Mouse (Mus musculus): ENCODE results near the gene Zfp580.

- TF ChIP-seq POLR2A (IDR thresholded peaks at IDR 0.05; ENCODE audit: control insufficient read depth, extremely low read depth, insufficient read depth, low read length, poor library complexity) (no peak), CTCF (IDR thresholded peaks at IDR 0.05; ENCODE audit: borderline replicate concordance, control insufficient read depth, extremely low read depth, insufficient read depth, low read length, poor library complexity) (no peak)
Measured at GRCm38 (mm10) chr7:5030554-5031275, 20.6 kb upstream of the Zfp580 start.
